Mouse (Mus musculus): ENCODE results near the gene Mogat2. TPM values are rescaled to one million over a fixed set of nuclear protein-coding genes. Genes with fewer than 3 reads are reported as not detected.

Mogat2 gene
- 0.10 TPM in 1 of 2 replicates, not detected in the other for polyA plus RNA-seq (2012; rRNA removed)

DNA sequence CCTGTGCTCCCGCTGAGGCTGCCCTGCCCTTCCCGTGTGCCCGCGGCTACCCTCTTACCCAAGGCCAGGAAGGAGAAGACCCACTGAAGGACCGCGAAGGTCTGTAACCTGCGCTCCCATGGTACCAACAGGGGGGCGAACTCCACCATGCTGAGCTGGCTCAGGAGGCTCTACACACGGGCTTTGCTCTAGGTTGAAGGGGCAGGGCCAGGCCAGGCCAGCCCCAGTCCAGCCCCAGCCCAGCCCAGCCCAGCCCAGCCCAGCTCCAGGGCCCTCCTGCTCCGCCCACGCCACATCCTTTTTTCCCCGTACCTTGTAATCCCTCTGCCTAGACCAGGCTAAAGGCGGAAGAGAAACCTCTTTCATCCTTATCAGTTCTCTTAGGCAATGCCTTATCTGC, at the start of gene Mogat2:
Gene Mogat2 (minus strand): TSS at position 203 of the 400 bp plus-strand sequence.
- TF ChIP-seq CTCF (IDR thresholded peaks at IDR 0.05; ENCODE audit: extremely low read depth, insufficient read depth, low read length) (no peak), POLR2A (IDR thresholded peaks at IDR 0.05; ENCODE audit: extremely low read depth, insufficient read depth, low read length) (no peak)
- no peaks in the 10 kb centered on the region for H3K4me1 ChIP-seq (ENCODE audit: control insufficient read depth, insufficient read depth, low read length)
- no peak within 1 kb of the TSS for H3K27ac ChIP-seq (ENCODE audit: insufficient read depth, low read length)
- H3K4me3 ChIP-seq (ENCODE audit: insufficient read depth, low read length), result no peak within 1 kb of the TSS

GRCm38 (mm10) chr7:99287287-99287686, 48.9 kb upstream of the Mogat2 start:
- no peak for TF ChIP-seq CTCF (IDR thresholded peaks at IDR 0.05; ENCODE audit: extremely low read depth, insufficient read depth, low read length)
- TF ChIP-seq POLR2A (IDR thresholded peaks at IDR 0.05; ENCODE audit: extremely low read depth, insufficient read depth, low read length), result no peak
- peaks cover 4% of the 10 kb centered on the region for H3K4me1 ChIP-seq (ENCODE audit: control insufficient read depth, insufficient read depth, low read length)
- no peak overlapping the region for H3K4me3 ChIP-seq (ENCODE audit: insufficient read depth, low read length)
- no peak overlapping the region for H3K27ac ChIP-seq (ENCODE audit: insufficient read depth, low read length)

GRCm38 (mm10) chr7:99279586-99279985, 41.2 kb upstream of the Mogat2 start:
- Histone ChIP-seq H3K4me3 (ENCODE audit: insufficient read depth, low read length) (no peak overlapping the region), H3K4me1 (ENCODE audit: control insufficient read depth, insufficient read depth, low read length) (no peaks in the 10 kb centered on the region; the same call in 1 of the 2 replicates), H3K27ac (ENCODE audit: insufficient read depth, low read length) (no peak overlapping the region)
- no peak for TF ChIP-seq POLR2A (IDR thresholded peaks at IDR 0.05; ENCODE audit: extremely low read depth, insufficient read depth, low read length)
- TF ChIP-seq CTCF (IDR thresholded peaks at IDR 0.05; ENCODE audit: extremely low read depth, insufficient read depth, low read length), result no peak

GRCm38 (mm10) chr7:99278309-99278708, 39.9 kb upstream of the Mogat2 start:
- Histone ChIP-seq H3K4me3 (ENCODE audit: insufficient read depth, low read length) (no peak overlapping the region), H3K4me1 (ENCODE audit: control insufficient read depth, insufficient read depth, low read length) (no peaks in the 10 kb centered on the region; the same call in 1 of the 2 replicates), H3K27ac (ENCODE audit: insufficient read depth, low read length) (no peak overlapping the region)
- TF ChIP-seq CTCF (IDR thresholded peaks at IDR 0.05; ENCODE audit: extremely low read depth, insufficient read depth, low read length) (no peak), POLR2A (IDR thresholded peaks at IDR 0.05; ENCODE audit: extremely low read depth, insufficient read depth, low read length) (no peak)

- TF ChIP-seq POLR2A (IDR thresholded peaks at IDR 0.05; ENCODE audit: extremely low read depth, insufficient read depth, low read length) (no peak), CTCF (IDR thresholded peaks at IDR 0.05; ENCODE audit: extremely low read depth, insufficient read depth, low read length) (no peak)
- Histone ChIP-seq H3K4me1 (ENCODE audit: control insufficient read depth, insufficient read depth, low read length) (peaks cover 2% of the 10 kb centered on the region; the same call in 1 of the 2 replicates), H3K4me3 (ENCODE audit: insufficient read depth, low read length) (no peak overlapping the region), H3K27ac (ENCODE audit: insufficient read depth, low read length) (no peak overlapping the region)
Observed at GRCm38 (mm10) chr7:99276679-99277078, 38.3 kb upstream of the Mogat2 start.

DNA sequence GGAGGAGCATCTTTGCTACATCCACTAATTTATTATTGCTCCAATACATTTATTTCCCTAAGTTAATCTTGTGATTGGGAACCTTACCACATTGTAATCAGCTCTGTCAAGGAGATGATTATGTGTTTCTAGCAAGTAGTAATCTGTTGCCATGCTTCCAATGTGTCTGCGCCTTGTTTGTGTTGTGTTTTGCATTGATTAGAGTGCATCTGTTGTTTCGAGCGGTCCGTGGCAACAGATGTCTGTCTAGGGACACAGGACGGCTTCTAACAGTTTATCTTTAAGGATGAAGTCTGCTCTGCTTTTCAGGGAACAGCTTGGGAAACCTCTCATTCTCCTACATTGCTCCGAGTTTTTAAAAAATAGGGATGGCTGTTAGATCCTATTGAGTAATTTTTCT, 36.7 kb upstream of the Mogat2 start:
- Histone ChIP-seq H3K4me3 (ENCODE audit: insufficient read depth, low read length) (no peak overlapping the region), H3K27ac (ENCODE audit: insufficient read depth, low read length) (no peak overlapping the region), H3K4me1 (ENCODE audit: control insufficient read depth, insufficient read depth, low read length) (peaks cover 8% of the 10 kb centered on the region; the same call in 1 of the 2 replicates)
- TF ChIP-seq POLR2A (IDR thresholded peaks at IDR 0.05; ENCODE audit: extremely low read depth, insufficient read depth, low read length) (no peak), CTCF (IDR thresholded peaks at IDR 0.05; ENCODE audit: extremely low read depth, insufficient read depth, low read length) (no peak)

DNA sequence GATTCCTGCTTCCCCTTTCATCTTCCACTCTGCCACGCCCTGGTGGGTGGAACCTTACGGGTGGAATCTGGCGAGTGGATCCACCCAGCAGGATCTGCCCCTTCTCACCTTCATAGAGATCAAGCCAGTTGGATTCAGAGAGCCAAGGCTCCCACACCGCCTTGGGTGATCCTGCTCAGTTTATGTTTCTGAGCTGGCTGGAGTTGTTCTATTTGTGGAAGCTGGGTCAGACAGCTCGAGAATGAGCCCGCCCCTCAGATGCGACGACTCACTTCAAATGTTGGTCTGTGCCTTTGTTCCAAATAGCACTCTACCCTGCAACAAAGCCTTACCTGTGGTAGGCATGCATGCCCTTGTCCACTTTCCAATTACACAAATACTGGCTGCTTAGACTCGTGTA, 33.2 kb upstream of the Mogat2 start:
- Histone ChIP-seq H3K27ac (ENCODE audit: insufficient read depth, low read length) (no peak overlapping the region), H3K4me1 (ENCODE audit: control insufficient read depth, insufficient read depth, low read length) (peaks cover 8% of the 10 kb centered on the region; the same call in 1 of the 2 replicates), H3K4me3 (ENCODE audit: insufficient read depth, low read length) (peak overlapping the region; percentile 98)
- TF ChIP-seq CTCF (IDR thresholded peaks at IDR 0.05; ENCODE audit: extremely low read depth, insufficient read depth, low read length), result no peak
- TF ChIP-seq POLR2A (IDR thresholded peaks at IDR 0.05; ENCODE audit: extremely low read depth, insufficient read depth, low read length), result no peak

GRCm38 (mm10) chr7:99268951-99269945, 30.8 kb upstream of the Mogat2 start:
- Histone ChIP-seq H3K4me3 (ENCODE audit: insufficient read depth, low read length) (peak overlapping the region; percentile 98), H3K4me1 (ENCODE audit: control insufficient read depth, insufficient read depth, low read length) (peaks cover 8% of the 10 kb centered on the region; the same call in 1 of the 2 replicates), H3K27ac (ENCODE audit: insufficient read depth, low read length) (no peak overlapping the region)
- TF ChIP-seq POLR2A (IDR thresholded peaks at IDR 0.05; ENCODE audit: extremely low read depth, insufficient read depth, low read length) (no peak), CTCF (IDR thresholded peaks at IDR 0.05; ENCODE audit: extremely low read depth, insufficient read depth, low read length) (no peak)

GRCm38 (mm10) chr7:99268506-99268900, 30.1 kb upstream of the Mogat2 start:
- TF ChIP-seq CTCF (IDR thresholded peaks at IDR 0.05; ENCODE audit: extremely low read depth, insufficient read depth, low read length) (no peak), POLR2A (IDR thresholded peaks at IDR 0.05; ENCODE audit: extremely low read depth, insufficient read depth, low read length) (no peak)
- peaks cover 8% of the 10 kb centered on the region; the same call in 1 of the 2 replicates for H3K4me1 ChIP-seq (ENCODE audit: control insufficient read depth, insufficient read depth, low read length)
- peak overlapping the region; percentile 98 for H3K4me3 ChIP-seq (ENCODE audit: insufficient read depth, low read length)
- peak overlapping the region; percentile 82; the same call in 1 of the 2 replicates for H3K27ac ChIP-seq (ENCODE audit: insufficient read depth, low read length)

Data from cortical plate, adult 2 months (tissue).